Mouse (Mus musculus) limb, embryonic 11.5 days (tissue): ENCODE measurements around the gene 1700093K21Rik. TPM values are rescaled to one million over a fixed set of nuclear protein-coding genes. Genes with fewer than 3 reads are reported as not detected.
A peak's percentile ranks its signal among the peaks of the same experiment; 100 is the strongest.
"Not testable (repeated sequence)": the region's sequence is repeated elsewhere in the genome, so short reads cannot be mapped to it uniquely, and the experiment has no call there.

Source experiments
- ATAC-seq: fragments of 200-750 bp; cut with Nextera tagmentation; 2 replicates; pipeline ENCODE4 v1.8.0; 2017; ENCODE audit warnings: low read depth; ENCODE audit not compliant: insufficient number of reproducible peaks, low FRiP score, low TSS enrichment
- DNase-seq: peaks from one replicate; pipeline ENCODE4 v3.0.0-alpha.2; 2015; ENCODE audit warnings: low spot score
- H3K27ac ChIP-seq: fragments of 300-500 bp; sonication (generic); replicated peaks from 2 replicates; pipeline ENCODE4 v1.5.1; 2014; ENCODE audit warnings: low read depth, mild to moderate bottlenecking, low read length
- H3K27me3 ChIP-seq: fragments of 300-500 bp; sonication (generic); 2 replicates; pipeline ENCODE4 v1.6.1; 2014; ENCODE audit warnings: mild to moderate bottlenecking, low read length, mixed read lengths; ENCODE audit not compliant: control insufficient read depth, insufficient read depth
- H3K36me3 ChIP-seq: fragments of 300-500 bp; sonication (generic); 2 replicates; pipeline ENCODE4 v1.6.1; 2014; ENCODE audit warnings: mild to moderate bottlenecking, low read length, moderate library complexity, mixed read lengths; ENCODE audit not compliant: control insufficient read depth, insufficient read depth
- H3K4me1 ChIP-seq: fragments of 300-500 bp; sonication (generic); 2 replicates; pipeline ENCODE4 v1.6.1; 2014; ENCODE audit warnings: low read length, mixed read lengths; ENCODE audit not compliant: control insufficient read depth, insufficient read depth
- H3K4me2 ChIP-seq: fragments of 300-500 bp; sonication (generic); 2 replicates; pipeline ENCODE4 v1.6.1; 2014; ENCODE audit warnings: low read depth, mild to moderate bottlenecking, moderate library complexity; ENCODE audit not compliant: severe bottlenecking
- H3K4me3 ChIP-seq: fragments of 300-500 bp; sonication (generic); 2 replicates; pipeline ENCODE4 v1.5.1; 2014; ENCODE audit warnings: low read depth, low read length
- H3K9ac ChIP-seq: fragments of 300-500 bp; sonication (generic); 2 replicates; pipeline ENCODE4 v1.6.1; 2014; ENCODE audit warnings: mild to moderate bottlenecking, low read length
- H3K9me3 ChIP-seq: fragments of 300-500 bp; sonication (generic); 2 replicates; pipeline ENCODE4 v1.6.1; 2016; ENCODE audit warnings: low read length; ENCODE audit not compliant: control insufficient read depth
- WGBS: fragments of 180-500 bp; shearing (Covaris S2); extraction: QIAGEN DNeasy Blood & Tissue Kit; methylation state at CpG from one replicate; pipeline ENCODE4 v1.1.7; 2014; 5-methylcytosine and 5-hydroxymethylcytosine counted together
- polyA plus RNA-seq: library from polyadenylated mRNA; unstranded; fragments of >200 nt; fragmentation: Nextera tagmentation; extraction: Ambion mirVana; gene quantifications from 2 replicates; pipeline ENCODE4 v1.2.1, GENCODE M21; 2014

1700093K21Rik gene
- polyA plus RNA-seq: not detected in 2 replicates

- H3K9ac ChIP-seq: no peak within 1 kb of the TSS
- H3K36me3 ChIP-seq: no peaks in the 10 kb centered on the region
- DNase-seq (no peak), ATAC-seq (no peak)
- no peaks in the 10 kb centered on the region for H3K27me3 ChIP-seq
- no peak within 1 kb of the TSS for H3K27ac ChIP-seq
- no peak within 1 kb of the TSS for H3K4me2 ChIP-seq
- 37% methylated on average over 5 of the region's 5 CpGs for WGBS
- H3K4me1 ChIP-seq: no peaks in the 10 kb centered on the region
- no peaks in the 10 kb centered on the region for H3K9me3 ChIP-seq
- no peak within 1 kb of the TSS for H3K4me3 ChIP-seq
Measured at GRCm38 (mm10) chr11:23520473-23521205, at the start of gene 1700093K21Rik. TSS of gene 1700093K21Rik (minus strand) at chr11:23521155.

- Histone ChIP-seq H3K9ac (no peak overlapping the region), H3K9me3 (no peaks in the 10 kb centered on the region), H3K27ac (no peak overlapping the region), H3K4me3 (no peak overlapping the region), H3K4me1 (no peaks in the 10 kb centered on the region), H3K27me3 (no peaks in the 10 kb centered on the region), H3K4me2 (no peak overlapping the region), H3K36me3 (no peaks in the 10 kb centered on the region)
- 89% methylated on average over 7 of the region's 7 CpGs for WGBS
- no peak for ATAC-seq
- DNase-seq: no peak
Measured at GRCm38 (mm10) chr11:23570130-23570529, 49.2 kb upstream of the 1700093K21Rik start.

GRCm38 (mm10) chr11:23565761-23566160 lies 44.8 kb upstream of the 1700093K21Rik start:
- Histone ChIP-seq H3K4me2 (no peak overlapping the region), H3K36me3 (no peaks in the 10 kb centered on the region), H3K9me3 (no peaks in the 10 kb centered on the region), H3K4me1 (no peaks in the 10 kb centered on the region), H3K27ac (no peak overlapping the region), H3K9ac (no peak overlapping the region), H3K4me3 (no peak overlapping the region), H3K27me3 (no peaks in the 10 kb centered on the region)
- ATAC-seq (no peak; the same call in 1 of the 2 replicates), DNase-seq (peak; percentile 87)
- WGBS: 54% methylated on average over 6 of the region's 6 CpGs

- DNase-seq (no peak), ATAC-seq (no peak)
- H3K4me3 ChIP-seq: no peak overlapping the region
- no peaks in the 10 kb centered on the region for H3K36me3 ChIP-seq
- no peak overlapping the region for H3K4me2 ChIP-seq
- H3K9ac ChIP-seq: no peak overlapping the region
- no peak overlapping the region for H3K27ac ChIP-seq
- H3K27me3 ChIP-seq: no peaks in the 10 kb centered on the region
- H3K9me3 ChIP-seq: no peaks in the 10 kb centered on the region
- 60% methylated on average over 6 of the region's 6 CpGs for WGBS
- no peaks in the 10 kb centered on the region for H3K4me1 ChIP-seq
Measured at GRCm38 (mm10) chr11:23557039-23557630, 36.2 kb upstream of the 1700093K21Rik start.

- WGBS: 100% methylated on average over 2 of the region's 2 CpGs
- Histone ChIP-seq H3K27ac (no peak overlapping the region), H3K4me3 (no peak overlapping the region), H3K27me3 (no peaks in the 10 kb centered on the region), H3K9ac (no peak overlapping the region), H3K4me1 (no peaks in the 10 kb centered on the region), H3K4me2 (no peak overlapping the region), H3K9me3 (no peaks in the 10 kb centered on the region), H3K36me3 (no peaks in the 10 kb centered on the region)
- ATAC-seq (no peak), DNase-seq (no peak)
Measured at GRCm38 (mm10) chr11:23537446-23537845, 16.5 kb upstream of the 1700093K21Rik start.

- no peaks in the 10 kb centered on the region for H3K36me3 ChIP-seq
- ATAC-seq: no peak
- no peaks in the 10 kb centered on the region for H3K4me1 ChIP-seq
- no peak overlapping the region for H3K27ac ChIP-seq
- no peak overlapping the region for H3K4me3 ChIP-seq
- no peak for DNase-seq
- no peaks in the 10 kb centered on the region for H3K9me3 ChIP-seq
- H3K4me2 ChIP-seq: no peak overlapping the region
- 80% methylated on average over 3 of the region's 3 CpGs for WGBS
- H3K9ac ChIP-seq: no peak overlapping the region
- H3K27me3 ChIP-seq: no peaks in the 10 kb centered on the region
Measured at GRCm38 (mm10) chr11:23518981-23519380, 2.0 kb downstream of the 1700093K21Rik start.

- H3K4me3 ChIP-seq: no peak overlapping the region
- no peak overlapping the region for H3K4me2 ChIP-seq
- 76% methylated on average over 2 of the region's 2 CpGs for WGBS
- H3K27me3 ChIP-seq: no peaks in the 10 kb centered on the region
- no peak for ATAC-seq
- no peak overlapping the region for H3K9ac ChIP-seq
- DNase-seq: no peak
- no peaks in the 10 kb centered on the region for H3K9me3 ChIP-seq
- no peaks in the 10 kb centered on the region for H3K4me1 ChIP-seq
- H3K27ac ChIP-seq: no peak overlapping the region
- H3K36me3 ChIP-seq: no peaks in the 10 kb centered on the region
Measured at GRCm38 (mm10) chr11:23515315-23515714, 5.6 kb downstream of the 1700093K21Rik start.

- not testable (repeated sequence) for H3K36me3 ChIP-seq, H3K4me3 ChIP-seq, H3K9me3 ChIP-seq, DNase-seq, H3K4me2 ChIP-seq, H3K27me3 ChIP-seq, H3K4me1 ChIP-seq, H3K9ac ChIP-seq, ATAC-seq, H3K27ac ChIP-seq
- WGBS: 47% methylated on average over 4 of the region's 4 CpGs
Measured at GRCm38 (mm10) chr11:23514785-23515184, 6.2 kb downstream of the 1700093K21Rik start.
